Mouse (Mus musculus) MEL (cell line): ENCODE measurements around the gene Crim1. TPM values are rescaled to one million over a fixed set of nuclear protein-coding genes. Genes with fewer than 3 reads are reported as not detected.

ENCODE experiments used
- DNase-seq: peaks from one replicate; pipeline ENCODE4 v3.0.0; 2011; ENCODE audit warnings: low read depth, low spot score
- H3K27ac ChIP-seq: 2 replicates; pipeline ENCODE4 v1.5.1; 2012; ENCODE audit warnings: low read depth, mild to moderate bottlenecking, control low read depth, low read length, moderate library complexity; ENCODE audit not compliant: control insufficient read depth
- H3K27me3 ChIP-seq, 2 experiments: fragments of 150-350 bp in 1 of 2; sonication (generic) in 1 of 2; 2 replicates each; pipeline ENCODE4 v1.6.1; 2012; ENCODE audit warnings: low read length in 2 of 2, mild to moderate bottlenecking in 2 of 2, improper control_type of control experiment in 1 of 2, moderate library complexity in 1 of 2; ENCODE audit not compliant: insufficient read depth in 2 of 2, control insufficient read depth in 1 of 2
- H3K36me3 ChIP-seq, 2 experiments: 2 replicates each; pipeline ENCODE4 v1.6.1; 2012 to 2014; ENCODE audit warnings: low read length in 2 of 2, improper control_type of control experiment in 1 of 2, inconsistent platforms in 1 of 2, mild to moderate bottlenecking in 1 of 2; ENCODE audit not compliant: insufficient read depth in 2 of 2, control insufficient read depth in 1 of 2
- H3K4me1 ChIP-seq, 2 experiments: fragments of 150-350 bp in 1 of 2; sonication (generic) in 1 of 2; 2 replicates each; pipeline ENCODE4 v1.6.1; 2012; ENCODE audit warnings: low read length in 2 of 2, improper control_type of control experiment in 1 of 2, mild to moderate bottlenecking in 1 of 2; ENCODE audit not compliant: insufficient read depth in 2 of 2, control insufficient read depth in 1 of 2
- H3K4me3 ChIP-seq, 2 experiments: fragments of 150-350 bp in 1 of 2; sonication (generic) in 1 of 2; 2 replicates each; pipeline ENCODE4 v1.5.1; 2012; ENCODE audit warnings: low read depth in 2 of 2, low read length in 2 of 2, mild to moderate bottlenecking in 2 of 2, moderate library complexity in 2 of 2, control low read depth in 1 of 2, improper control_type of control experiment in 1 of 2; ENCODE audit not compliant: control insufficient read depth in 1 of 2, insufficient read depth in 1 of 2
- H3K79me2 ChIP-seq: 2 replicates; pipeline ENCODE4 v1.6.1; 2012; ENCODE audit warnings: mild to moderate bottlenecking, low read length, moderate library complexity; ENCODE audit not compliant: control insufficient read depth, poor library complexity, insufficient read depth
- H3K9ac ChIP-seq: 2 replicates; pipeline ENCODE4 v1.6.1; 2012; ENCODE audit warnings: low read depth, mild to moderate bottlenecking, control low read depth, low read length, moderate library complexity; ENCODE audit not compliant: control insufficient read depth, poor library complexity, severe bottlenecking
- H3K9me3 ChIP-seq: fragments of 150-350 bp; sonication (generic); replicated peaks from 2 replicates; pipeline ENCODE4 v1.6.1; 2012; ENCODE audit warnings: mild to moderate bottlenecking, low read length, improper control_type of control experiment, moderate library complexity; ENCODE audit not compliant: insufficient read depth
- BHLHE40 ChIP-seq: IDR thresholded peaks from 2 replicates; pipeline ENCODE4 v1.6.1; 2012; ENCODE audit warnings: low read depth, mild to moderate bottlenecking, inconsistent platforms, low read length, improper control_type of control experiment, borderline replicate concordance
- CHD1 ChIP-seq: IDR thresholded peaks from 2 replicates; pipeline ENCODE4 v1.6.1; 2012; ENCODE audit warnings: low read depth, mild to moderate bottlenecking, inconsistent platforms, low read length, improper control_type of control experiment
- CHD2 ChIP-seq: IDR thresholded peaks from 2 replicates; pipeline ENCODE4 v1.6.1; 2011; ENCODE audit warnings: low read length, improper control_type of control experiment
- CTCF ChIP-seq, 3 experiments: IDR thresholded peaks in 2 of 3; conservative IDR thresholded peaks in 1 of 3; 2 replicates each; pipeline ENCODE4 v1.5.1; 2011 to 2012; ENCODE audit warnings: low read length in 3 of 3, low read depth in 2 of 3, mild to moderate bottlenecking in 2 of 3, improper control_type of control experiment in 1 of 3, inconsistent platforms in 1 of 3, mixed read lengths in 1 of 3, moderate library complexity in 1 of 3; ENCODE audit not compliant: control insufficient read depth in 1 of 3, insufficient read depth in 1 of 3, poor library complexity in 1 of 3, severe bottlenecking in 1 of 3
- EP300 ChIP-seq, 2 experiments: IDR thresholded peaks; 2 replicates each; pipeline ENCODE4 v1.6.1; 2011; ENCODE audit warnings: improper control_type of control experiment in 2 of 2, low read length in 2 of 2, low read depth in 1 of 2, mild to moderate bottlenecking in 1 of 2
- GABPA ChIP-seq: IDR thresholded peaks from 2 replicates; pipeline ENCODE4 v1.6.1; 2012; ENCODE audit warnings: low read depth, mild to moderate bottlenecking, inconsistent platforms, low read length, improper control_type of control experiment, moderate library complexity
- HCFC1 ChIP-seq: IDR thresholded peaks from 2 replicates; pipeline ENCODE4 v1.6.1; 2012; ENCODE audit warnings: low read depth, mild to moderate bottlenecking, inconsistent platforms, low read length, improper control_type of control experiment, moderate library complexity
- MAX ChIP-seq: IDR thresholded peaks from 2 replicates; pipeline ENCODE4 v1.6.1; 2011; ENCODE audit warnings: low read length, improper control_type of control experiment
- MEF2A ChIP-seq: IDR thresholded peaks from 2 replicates; pipeline ENCODE4 v1.6.1; 2014; ENCODE audit warnings: low read depth, mild to moderate bottlenecking, inconsistent platforms, low read length, improper control_type of control experiment; ENCODE audit not compliant: poor library complexity, insufficient replicate concordance, severe bottlenecking; ENCODE audit errors: extremely low read depth
- MXI1 ChIP-seq: IDR thresholded peaks from 2 replicates; pipeline ENCODE4 v1.6.1; 2011; ENCODE audit warnings: mild to moderate bottlenecking, low read depth, low read length, improper control_type of control experiment
- MYC ChIP-seq: IDR thresholded peaks from 2 replicates; pipeline ENCODE4 v1.6.1; 2011; ENCODE audit warnings: low read depth, mild to moderate bottlenecking, low read length, improper control_type of control experiment, moderate library complexity
- SMC3 ChIP-seq: IDR thresholded peaks from 2 replicates; pipeline ENCODE4 v1.6.1; 2011; ENCODE audit warnings: low read depth, low read length, improper control_type of control experiment
- TBP ChIP-seq: IDR thresholded peaks from 2 replicates; pipeline ENCODE4 v1.8.0; 2011; ENCODE audit warnings: low read depth, low read length, improper control_type of control experiment
- TCF12 ChIP-seq: IDR thresholded peaks from 2 replicates; pipeline ENCODE4 v1.6.1; 2014; ENCODE audit warnings: low read depth, mild to moderate bottlenecking, inconsistent platforms, low read length, improper control_type of control experiment, moderate library complexity
- UBTF ChIP-seq: IDR thresholded peaks from 2 replicates; pipeline ENCODE4 v1.6.1; 2012; ENCODE audit warnings: low read depth, mild to moderate bottlenecking, inconsistent platforms, low read length, improper control_type of control experiment, moderate library complexity, borderline replicate concordance; ENCODE audit not compliant: insufficient read depth
- USF1 ChIP-seq: IDR thresholded peaks from 2 replicates; pipeline ENCODE4 v1.6.1; 2014; ENCODE audit warnings: low read depth, mild to moderate bottlenecking, inconsistent platforms, low read length, improper control_type of control experiment, moderate library complexity
- ZC3H11A ChIP-seq: IDR thresholded peaks from 2 replicates; pipeline ENCODE4 v1.6.1; 2012; ENCODE audit warnings: low read depth, mild to moderate bottlenecking, inconsistent platforms, low read length, improper control_type of control experiment
- polyA plus RNA-seq, 2 experiments: library from polyadenylated mRNA; stranded (reverse) in 1 of 2; unstranded in 1 of 2; fragments of >175 nt in 1 of 2; fragments of >200 nt in 1 of 2; gene quantifications; 2 replicates each; pipeline versions ENCODE4 v1.2.1 to v1.2.4; 2012; ENCODE audit warnings: low replicate concordance in 2 of 2, low read depth in 1 of 2; ENCODE audit not compliant: insufficient read length in 2 of 2, insufficient read depth in 1 of 2, missing spikeins in 1 of 2
- total RNA-seq: library from RNA; depleted of rRNA; stranded (reverse); fragments of 300-350 nt; gene quantifications from 2 replicates; pipeline ENCODE4 v1.2.3, GENCODE M21; 2012

Crim1 gene
- total and polyA plus RNA-seq, 3 experiments = not detected

DNA sequence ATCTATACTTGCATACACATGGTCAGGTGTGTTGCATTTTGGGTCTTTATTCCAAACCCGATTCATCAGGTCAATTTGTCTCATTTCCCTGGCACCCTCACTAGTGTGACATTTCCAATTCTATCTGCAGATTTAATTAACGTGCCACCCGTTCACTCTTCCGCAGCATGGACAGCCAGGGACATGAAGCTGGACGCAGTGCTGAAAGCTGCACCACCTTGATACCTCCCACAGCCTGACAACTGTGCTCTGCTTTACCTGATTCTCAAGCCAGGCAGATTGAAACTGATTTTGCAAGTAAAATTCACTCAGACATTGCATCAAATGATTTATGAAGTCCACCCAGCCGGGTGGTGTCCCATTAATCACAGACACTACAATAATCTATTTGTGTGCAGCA lies 19.3 kb upstream of the Crim1 start:
- Histone ChIP-seq H3K4me1 (no peaks in the 10 kb centered on the region), H3K79me2 (no peaks in the 10 kb centered on the region), H3K27ac (no peak overlapping the region), H3K36me3 (no peaks in the 10 kb centered on the region), H3K9ac (no peak overlapping the region), H3K4me3 (no peak overlapping the region), H3K9me3 (no peaks in the 10 kb centered on the region), H3K27me3 (no peaks in the 10 kb centered on the region)
- DNase-seq = no peak
- TF ChIP-seq TCF12 = no peak
- TF ChIP-seq ZC3H11A = no peak
- no peak for TF ChIP-seq MAX
- no peak for TF ChIP-seq SMC3
- TF ChIP-seq GABPA = no peak
- no peak for TF ChIP-seq UBTF
- no peak for TF ChIP-seq CHD2
- no peak for TF ChIP-seq TBP
- TF ChIP-seq CTCF (IDR thresholded peaks at IDR 0.05 in 2 of 3, conservative IDR thresholded peaks at IDR 0.05 in 1 of 3; ENCODE audit: control insufficient read depth in 1 of 3, insufficient read depth in 1 of 3, low read depth in 2 of 3, low read length in 3 of 3, poor library complexity in 1 of 3, severe bottlenecking in 1 of 3) = no peak
- no peak for TF ChIP-seq EP300 (IDR thresholded peaks at IDR 0.05; ENCODE audit: low read depth in 1 of 2, low read length in 2 of 2)
- no peak for TF ChIP-seq MEF2A
- TF ChIP-seq HCFC1 = no peak
- no peak for TF ChIP-seq CHD1
- TF ChIP-seq USF1 = no peak
- TF ChIP-seq, all 39 proteins: peak for 0

DNA sequence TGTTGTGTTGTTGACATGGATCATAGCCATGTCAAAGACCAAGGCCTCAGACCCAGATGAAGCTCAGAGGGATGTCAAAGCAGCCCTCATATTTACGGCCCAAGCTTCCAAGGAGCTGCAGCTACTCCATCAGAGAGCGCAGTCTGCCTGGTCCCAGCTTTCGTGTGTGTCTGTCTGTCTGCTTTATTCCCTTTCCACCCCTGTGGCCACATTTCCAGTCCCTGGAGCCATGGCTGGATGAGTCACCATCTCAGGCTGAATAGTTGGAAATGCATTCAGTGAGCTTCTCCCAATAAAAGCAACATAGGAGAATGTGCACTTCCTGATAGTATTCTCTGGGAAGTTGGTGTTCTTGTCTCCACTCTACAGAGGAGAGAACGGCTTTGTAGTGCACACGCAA lies 3.9 kb upstream of the Crim1 start:
- H3K4me1 ChIP-seq = no peaks in the 10 kb centered on the region
- no peak overlapping the region for H3K27ac ChIP-seq
- H3K4me3 ChIP-seq = no peak overlapping the region
- no peaks in the 10 kb centered on the region for H3K27me3 ChIP-seq
- no peaks in the 10 kb centered on the region for H3K9me3 ChIP-seq
- DNase-seq = no peak
- H3K36me3 ChIP-seq = no peaks in the 10 kb centered on the region
- H3K9ac ChIP-seq = no peak overlapping the region
- no peaks in the 10 kb centered on the region for H3K79me2 ChIP-seq
- TF ChIP-seq MXI1 (no peak), MYC (no peak), TCF12 (no peak), BHLHE40 (no peak), EP300 (IDR thresholded peaks at IDR 0.05; ENCODE audit: low read depth in 1 of 2, low read length in 2 of 2) (no peak)
